Mouse (Mus musculus) frontal cortex, postnatal 25 days (tissue): Measurements from ENCODE around the gene Galnt18.

Experiments
- DNase-seq, 2 experiments: peaks; one replicate each; pipeline ENCODE4 v3.0.0; 2022; ENCODE audit warnings: low spot score in 2 of 2

Gene Galnt18

DNA sequence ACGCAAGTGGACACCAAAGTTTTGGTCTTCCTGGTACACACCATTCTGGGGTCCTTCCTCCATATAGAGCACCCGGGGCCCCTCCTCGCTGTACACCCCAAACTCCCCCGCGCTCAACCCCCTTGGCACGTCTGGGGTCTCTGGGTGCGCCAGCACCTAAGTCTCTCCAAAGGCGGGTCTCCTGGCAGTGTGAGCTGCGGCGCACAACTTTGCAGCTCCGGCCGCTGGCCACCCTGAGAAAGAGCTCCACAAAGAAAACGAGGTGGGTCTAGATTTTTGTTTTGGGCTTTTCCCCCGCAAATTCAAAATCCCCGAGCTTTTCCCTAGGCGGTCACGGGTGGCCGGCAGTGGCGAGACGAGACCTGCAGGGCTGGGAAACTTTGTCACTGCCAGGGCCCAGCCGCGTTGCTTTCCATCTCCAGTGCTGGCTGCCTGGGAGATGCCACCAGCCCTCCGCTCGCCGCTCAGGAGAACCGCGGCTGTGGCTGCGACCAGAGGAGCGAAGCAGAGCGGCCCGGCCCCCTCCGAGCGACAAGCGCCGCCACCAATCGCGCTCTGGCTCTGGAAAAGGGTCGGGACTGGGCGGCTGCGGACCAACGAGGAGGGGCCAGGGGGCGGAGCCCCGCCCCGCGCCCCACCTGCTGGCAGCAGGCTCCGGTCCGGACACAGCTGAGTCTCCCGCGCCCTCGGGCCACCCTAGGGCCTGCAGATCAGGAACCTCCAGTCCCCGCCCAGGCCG is at the start of gene Galnt18:
TSS of gene Galnt18 (minus strand) at position 474 of the 739 bp plus-strand sequence.
- peak; percentile 81 to 90 for DNase-seq

DNA sequence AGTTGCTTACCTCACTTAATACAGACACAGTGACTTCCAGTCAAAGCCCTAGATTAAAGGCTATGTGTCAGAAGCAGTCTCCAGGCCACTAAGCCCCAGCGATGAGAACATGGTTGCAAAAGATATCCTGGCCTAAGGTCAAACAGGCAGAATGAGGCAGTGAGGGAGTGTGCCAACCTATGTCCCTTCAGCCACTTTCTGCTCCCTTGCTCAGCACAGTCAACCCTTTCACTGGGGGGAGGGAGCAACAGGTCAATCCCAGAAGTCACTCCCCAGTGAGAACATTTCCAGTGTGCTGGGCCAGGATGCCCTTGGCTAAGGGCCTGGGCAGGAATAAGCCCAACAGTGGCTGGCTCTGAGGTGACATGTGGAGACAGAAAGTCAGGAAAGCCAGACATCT is 47.6 kb upstream of the Galnt18 start:
- DNase-seq = no peak

DNA sequence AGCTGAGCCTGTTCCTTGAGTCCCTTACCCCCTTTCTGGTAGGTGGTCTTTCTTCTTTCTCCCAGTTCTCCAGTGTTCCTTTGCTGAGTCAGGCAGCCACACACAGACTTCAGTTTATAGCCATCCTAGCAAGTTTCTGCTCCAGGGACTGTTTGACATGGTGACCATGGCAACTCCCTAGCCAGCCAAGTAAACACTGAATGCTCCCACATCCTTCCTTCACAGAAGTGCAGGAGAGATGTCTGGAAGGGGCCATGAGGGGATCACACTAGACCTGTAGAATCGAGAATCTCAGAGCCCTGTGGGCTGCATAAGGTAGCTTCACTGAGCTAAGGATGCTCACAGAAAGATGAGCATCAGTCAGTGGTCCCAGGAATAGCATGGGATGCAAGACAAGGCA is 33.3 kb upstream of the Galnt18 start:
- no peak for DNase-seq

DNA sequence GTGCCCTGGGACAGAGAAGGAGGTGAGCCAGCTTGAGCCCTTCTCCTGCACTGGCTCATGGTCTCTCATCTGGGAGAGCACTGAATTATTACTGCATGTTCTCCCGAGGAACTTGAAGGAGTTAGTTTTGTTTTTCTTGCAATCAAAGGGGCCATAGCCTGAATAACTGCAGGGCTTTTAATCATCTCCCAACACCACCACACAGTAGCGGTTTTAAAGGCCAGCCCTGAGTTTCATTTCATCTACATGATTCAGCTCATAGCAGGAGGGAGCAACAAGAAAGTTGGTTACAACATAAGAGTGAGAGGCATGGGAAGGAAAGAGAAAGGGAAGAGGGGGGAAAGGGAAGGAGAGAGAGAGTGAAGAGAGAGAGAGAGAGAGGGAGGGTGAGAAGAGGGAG is 31.3 kb upstream of the Galnt18 start:
- DNase-seq = no peak

DNA sequence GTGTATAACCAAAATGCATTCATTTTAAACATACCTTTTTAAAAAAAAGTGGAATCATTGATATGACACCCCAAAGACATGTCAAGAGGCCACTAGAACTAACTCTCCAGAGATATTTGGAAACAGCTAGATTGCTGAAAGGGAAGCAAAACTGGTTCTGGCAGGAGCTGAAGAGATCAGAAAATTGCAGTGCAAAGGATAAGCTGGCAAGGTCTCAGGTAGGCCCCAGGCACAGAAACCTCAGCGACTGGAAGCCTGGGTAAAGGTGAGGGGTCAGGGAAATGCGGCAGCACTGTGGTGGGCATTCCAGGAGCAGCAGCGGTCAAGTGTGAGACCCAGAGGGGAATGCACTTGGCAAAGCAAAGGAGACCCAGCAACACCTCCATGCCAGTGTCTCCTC is 30.0 kb upstream of the Galnt18 start:
- no peak for DNase-seq

DNA sequence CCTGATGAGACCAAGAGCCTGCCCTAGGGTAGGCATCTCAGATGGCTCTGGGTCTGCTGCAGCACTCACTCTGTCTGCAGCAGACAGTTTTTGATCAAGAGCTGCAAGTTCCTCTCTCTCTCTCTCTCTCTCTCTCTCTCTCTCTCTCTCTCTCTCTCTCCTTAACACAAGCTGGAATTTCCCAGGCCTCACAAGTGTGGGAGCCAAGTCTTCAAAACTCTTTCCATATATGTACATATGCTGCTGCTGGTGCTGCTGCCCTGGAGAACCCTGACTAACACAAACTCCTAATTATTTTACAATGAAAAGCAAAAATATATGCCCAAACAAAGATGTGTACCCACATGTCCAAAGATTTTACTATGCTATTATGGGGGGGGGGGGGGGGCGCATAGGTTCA is 26.3 kb upstream of the Galnt18 start:
- DNase-seq = no peak

DNA sequence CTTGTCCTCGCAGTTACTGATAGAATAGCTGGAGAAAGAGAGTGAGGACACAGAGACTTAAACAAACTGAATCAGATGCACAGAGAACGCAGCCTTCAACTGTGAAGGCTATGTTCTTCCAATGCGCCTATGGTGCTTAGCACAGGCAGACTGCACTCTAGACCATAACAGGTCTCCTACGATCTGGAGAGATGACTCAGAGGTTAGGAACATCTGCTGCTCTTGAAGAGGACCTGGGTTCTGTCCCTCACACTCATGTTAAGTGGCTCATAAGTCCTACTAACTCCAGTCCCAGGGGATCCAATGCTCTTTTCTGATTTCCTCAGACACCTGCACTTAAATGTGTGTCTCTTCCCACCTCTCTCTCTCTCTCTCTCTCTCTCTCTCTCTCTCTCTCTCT is 24.9 kb upstream of the Galnt18 start:
- no peak for DNase-seq

DNA sequence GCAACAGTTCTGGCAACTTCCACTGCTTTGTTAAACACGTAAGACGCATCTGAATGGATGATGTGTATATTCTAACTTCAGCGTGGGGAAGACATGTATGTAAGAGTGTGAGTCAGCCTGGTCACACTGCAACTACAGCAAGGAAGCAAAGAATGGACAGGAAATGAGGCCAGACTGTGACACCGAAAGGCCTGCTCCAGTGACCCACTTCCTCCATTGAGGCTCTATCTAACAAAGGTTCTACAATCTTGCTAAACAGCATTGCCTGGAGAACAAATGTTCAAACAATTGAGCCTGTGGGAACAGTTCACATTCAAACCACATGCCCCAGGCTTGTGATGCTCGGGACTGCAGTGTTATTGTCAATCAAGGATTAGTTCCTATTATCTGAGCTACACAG is 21.0 kb upstream of the Galnt18 start:
- DNase-seq = no peak

DNA sequence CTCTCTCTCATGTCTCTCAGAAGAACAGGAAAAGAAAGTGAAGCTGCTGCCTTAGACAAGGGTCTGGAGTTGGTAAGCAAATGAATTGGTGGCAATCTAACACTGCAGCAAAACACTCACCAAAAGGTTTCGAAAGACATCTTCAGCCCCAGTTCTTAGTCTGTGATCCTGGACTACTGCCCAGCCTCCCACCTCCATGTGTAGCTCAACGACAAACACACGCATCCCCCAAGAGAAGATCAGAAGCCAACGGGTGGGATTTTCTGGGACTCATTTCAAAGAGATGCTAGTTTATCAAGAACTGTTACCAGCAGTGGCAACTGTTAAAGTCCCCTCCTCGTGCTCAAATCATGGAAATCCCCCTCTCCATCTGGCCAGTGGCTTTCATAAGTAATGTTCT is 20.3 kb upstream of the Galnt18 start:
- no peak for DNase-seq

DNA sequence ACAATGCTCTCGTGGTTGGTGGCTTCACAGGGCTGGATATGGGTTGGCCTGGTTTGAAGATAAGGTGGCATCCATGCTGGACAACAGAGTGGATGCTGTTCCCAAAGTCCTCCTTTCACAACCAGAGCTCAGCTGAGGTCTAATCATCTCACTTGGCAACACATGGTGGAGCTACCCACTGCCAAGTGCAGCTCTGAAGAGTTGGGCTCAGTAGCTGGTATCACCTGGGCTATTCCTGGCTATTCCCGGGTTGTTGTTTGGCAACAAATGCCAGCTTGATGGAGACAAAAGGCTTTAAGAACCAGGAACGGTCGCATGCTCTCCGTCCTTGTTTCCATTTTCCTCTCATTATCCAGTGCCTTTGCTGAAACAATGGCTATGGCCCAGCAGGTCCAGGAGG is 19.2 kb upstream of the Galnt18 start:
- no peak for DNase-seq

DNA sequence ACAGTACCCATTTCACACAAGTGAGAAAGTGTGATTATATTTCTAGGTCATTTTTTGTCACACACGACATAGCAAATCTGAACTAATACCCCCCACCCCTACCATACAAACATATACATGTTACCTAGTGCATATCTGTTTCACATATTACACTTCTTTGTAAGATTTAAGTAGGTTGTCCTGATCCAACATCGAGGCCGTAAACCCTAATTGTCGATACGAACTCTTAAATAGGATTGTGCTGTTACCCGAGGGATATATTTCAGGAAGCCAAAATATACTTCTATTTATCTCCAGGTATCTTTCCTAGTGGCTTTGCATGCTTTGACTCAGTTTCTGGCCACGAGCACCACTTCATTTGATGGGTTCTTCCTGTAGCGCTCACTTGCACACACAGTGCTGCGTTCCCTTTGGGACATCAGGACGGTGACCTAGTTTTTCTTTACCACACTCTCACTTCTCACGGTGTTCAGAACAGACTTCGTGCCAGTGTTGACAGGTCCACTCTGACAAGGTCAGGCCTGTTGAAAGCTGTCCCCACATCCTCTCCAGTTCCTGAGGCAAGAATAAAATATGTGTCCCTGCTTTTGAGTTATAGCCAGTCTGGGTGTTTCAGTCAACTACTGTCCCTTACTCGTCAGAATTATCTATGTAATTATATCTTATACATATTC is 17.7 kb upstream of the Galnt18 start:
- no peak for DNase-seq

DNA sequence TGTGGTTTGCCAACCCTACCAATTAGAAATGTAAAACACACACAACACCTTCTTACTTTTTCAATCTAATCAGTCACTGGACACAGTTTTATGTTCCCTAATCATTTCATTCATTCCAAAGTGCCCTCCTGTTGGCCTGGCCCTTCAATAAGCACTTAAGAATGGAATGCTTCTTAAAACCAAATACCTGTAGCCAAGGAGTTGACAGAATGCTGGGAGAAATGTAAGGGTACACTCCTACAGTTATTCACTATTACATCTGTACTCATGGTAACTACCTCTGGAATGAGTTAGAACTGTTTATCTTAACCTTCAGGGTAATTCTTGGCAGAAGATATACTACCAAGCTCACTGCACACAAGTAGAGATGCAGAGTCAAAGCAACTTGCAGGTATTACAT is 15.3 kb upstream of the Galnt18 start:
- DNase-seq = no peak

DNA sequence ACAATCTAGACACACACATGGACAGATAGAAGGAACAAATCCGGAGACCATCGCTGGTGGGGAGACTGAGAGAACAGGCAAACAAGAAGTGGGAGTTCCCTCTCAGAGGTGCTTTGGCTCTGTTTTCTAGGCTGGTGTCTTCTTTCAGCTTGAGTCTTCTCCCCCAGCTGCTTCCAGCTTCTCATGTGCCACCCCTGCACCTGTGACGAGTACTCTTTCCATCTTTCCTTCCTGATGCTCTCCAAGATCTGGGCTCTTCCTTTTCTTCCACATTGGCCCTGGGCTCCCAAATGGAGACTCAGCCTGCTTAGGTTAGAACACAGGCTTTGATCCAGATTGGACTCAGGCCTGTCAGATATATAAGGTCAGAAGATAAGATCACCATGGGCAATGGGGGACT is 12.4 kb upstream of the Galnt18 start:
- DNase-seq = no peak

DNA sequence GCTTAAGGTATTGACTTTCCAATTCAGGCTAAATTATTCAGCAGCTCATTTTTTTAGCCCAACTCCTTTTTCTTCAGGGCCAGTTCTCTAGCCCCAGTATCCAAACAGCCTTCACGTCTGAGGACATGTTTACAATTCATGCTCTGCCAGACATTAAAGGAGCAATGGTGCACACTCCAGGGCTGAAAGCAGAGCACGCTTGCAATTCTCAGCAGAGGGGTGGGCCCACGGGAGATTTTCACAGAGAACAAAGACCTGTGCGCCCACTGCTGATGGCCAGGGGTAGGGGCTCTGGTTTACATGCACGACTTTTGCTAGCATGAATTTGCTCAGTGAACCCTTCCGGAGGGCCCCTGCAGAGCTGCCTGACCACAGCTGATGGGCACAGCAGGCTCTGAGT is 11.6 kb upstream of the Galnt18 start:
- DNase-seq = no peak

DNA sequence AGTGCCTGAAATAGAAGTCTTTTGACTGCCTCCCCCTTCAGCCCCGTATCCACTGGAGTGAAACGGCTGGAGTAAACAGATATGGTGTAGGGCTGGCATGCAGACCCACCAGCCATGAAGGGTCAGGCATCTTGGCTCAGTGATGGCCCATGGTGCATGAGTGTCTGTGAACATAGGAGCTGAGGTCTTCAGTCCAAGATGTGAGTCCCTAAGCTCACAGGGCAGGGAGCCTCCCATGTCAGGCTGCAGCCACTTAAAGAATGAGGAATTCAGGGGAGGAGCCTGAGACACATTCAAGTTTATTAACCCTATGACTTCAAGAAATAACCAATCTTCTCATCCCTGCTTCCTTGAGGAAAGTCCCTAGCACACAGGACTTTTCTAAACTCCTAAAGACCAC is 8.1 kb upstream of the Galnt18 start:
- no peak for DNase-seq

DNA sequence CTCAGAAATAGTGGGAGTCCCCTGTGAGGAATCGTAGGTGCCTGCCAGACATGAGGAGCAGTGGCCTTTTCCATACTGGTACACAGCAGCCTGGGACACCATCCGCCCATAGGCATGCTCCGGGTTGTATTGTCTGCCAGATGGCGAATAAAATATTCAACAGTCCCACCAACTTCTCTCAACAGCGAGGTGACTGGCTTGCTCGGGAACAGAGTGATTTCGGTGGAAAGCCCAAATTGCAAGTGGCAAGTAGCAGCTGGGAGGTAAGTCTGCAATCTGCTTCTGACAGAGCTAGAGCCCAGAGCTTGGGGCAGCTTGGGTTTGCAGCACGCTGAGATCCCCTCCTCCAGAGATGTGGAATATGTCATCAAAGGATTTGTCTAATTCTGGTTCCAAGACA is 5.7 kb upstream of the Galnt18 start:
- no peak for DNase-seq

DNA sequence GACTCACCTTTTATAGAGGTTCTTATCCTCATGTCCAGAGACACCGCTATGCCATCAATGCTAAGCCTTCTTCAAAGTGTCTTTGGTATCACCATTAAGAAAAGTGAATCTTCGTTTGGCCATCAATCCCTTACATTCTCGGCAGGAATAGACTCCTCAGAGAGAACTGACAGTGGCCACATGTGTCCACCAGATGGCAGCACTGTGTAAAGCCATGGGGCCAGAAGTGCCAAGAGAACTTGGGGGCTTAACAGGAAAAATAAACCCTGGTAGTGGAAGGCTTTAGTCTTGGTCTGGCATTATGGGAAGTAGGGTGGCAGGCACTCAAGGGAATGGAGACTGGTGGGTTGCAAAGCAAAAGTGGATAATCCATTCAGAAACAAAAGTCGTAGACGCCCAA is 2.3 kb upstream of the Galnt18 start:
- DNase-seq = peak; percentile 69 to 74

DNA sequence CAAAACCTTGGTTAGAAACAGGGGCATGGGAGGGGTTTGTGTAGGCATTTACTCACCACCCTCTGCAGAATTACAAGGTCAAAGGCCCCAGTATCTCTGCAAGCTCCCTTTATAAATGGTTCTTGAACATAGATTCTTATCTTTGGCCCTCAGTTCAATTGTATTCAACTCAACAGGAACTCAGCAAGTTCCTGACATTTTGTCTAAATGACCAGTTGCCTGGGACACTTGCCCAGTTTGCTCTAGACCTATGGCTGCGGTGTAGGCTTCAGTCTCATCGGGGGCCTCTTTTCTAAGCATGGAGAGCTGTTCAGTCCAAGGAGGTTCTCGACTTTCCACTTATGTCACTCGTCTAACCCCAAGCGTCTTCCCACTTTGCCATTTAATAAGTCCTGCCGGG is 1.5 kb upstream of the Galnt18 start:
- no peak for DNase-seq

DNA sequence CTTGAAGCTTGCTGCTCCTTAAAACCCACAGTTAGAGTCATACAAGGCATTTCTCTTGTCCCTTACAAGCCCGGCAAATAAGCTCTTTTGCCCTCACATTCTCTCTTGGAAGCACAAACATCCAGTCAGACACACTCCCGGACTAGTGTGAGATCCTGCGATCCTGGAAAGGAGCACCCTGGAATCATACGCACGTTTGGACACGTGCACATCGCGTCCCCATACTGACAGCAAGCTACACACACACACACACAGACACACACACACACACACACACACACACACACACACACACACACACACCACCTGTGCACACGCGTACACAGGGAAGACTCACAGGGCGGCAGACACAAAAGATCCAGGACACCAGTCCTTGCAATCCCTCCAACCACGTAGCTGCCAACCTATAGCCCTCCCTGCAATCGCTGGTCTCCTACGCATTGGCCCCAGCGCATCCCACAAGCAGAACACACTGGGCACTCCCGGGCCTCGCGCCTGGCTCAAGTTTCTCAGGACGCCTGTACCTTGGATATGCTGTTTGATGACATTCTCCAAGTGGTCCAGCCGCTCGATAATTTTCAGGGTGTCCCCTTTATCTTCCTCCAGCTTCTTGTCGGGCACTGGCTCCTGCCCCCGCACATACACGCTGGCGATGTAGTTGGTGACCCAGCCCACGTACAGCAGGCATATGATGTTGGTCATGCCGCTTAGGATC is 831 bp downstream of the Galnt18 start:
- DNase-seq = peak in 1 of 2 experiments; percentile 21

DNA sequence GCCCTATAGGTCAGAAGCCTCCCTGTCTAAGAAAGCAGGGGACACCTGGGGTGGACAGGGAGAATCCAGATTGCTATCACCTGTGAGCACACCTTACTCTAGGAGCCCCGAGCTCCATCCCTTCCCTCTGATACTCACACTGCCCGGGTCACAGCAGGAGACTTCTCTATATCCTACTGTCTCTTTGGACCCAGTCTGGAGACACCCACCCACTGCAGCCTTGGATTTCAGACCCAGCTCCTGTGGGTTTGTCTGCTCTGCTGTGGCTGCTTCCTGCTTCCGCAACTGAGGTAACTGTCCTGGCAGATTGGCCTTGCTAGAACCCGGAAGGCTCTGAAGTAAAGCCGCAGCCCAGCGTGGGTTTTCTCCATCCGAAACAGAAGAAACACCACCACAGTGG is 1.6 kb downstream of the Galnt18 start:
- no peak for DNase-seq

DNA sequence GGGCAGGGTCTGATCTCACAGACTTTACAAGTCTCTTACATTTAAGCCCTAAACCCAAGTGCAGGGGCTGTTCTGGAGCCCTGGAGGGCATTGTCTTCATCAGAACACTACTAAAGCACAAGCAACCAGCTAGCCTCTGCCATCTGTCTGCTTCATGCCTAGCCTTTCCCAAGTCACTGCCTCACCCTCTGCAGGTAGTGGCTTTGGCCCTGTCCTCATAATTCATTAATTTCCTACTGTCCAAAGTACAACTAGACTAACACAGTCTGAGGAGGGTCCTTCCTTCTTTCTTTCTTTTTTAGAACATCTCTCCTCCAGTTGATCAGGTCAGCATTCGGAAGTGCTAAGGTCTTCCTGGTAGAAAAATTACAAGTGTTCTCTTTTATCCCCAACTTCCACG is 2.6 kb downstream of the Galnt18 start:
- no peak for DNase-seq

DNA sequence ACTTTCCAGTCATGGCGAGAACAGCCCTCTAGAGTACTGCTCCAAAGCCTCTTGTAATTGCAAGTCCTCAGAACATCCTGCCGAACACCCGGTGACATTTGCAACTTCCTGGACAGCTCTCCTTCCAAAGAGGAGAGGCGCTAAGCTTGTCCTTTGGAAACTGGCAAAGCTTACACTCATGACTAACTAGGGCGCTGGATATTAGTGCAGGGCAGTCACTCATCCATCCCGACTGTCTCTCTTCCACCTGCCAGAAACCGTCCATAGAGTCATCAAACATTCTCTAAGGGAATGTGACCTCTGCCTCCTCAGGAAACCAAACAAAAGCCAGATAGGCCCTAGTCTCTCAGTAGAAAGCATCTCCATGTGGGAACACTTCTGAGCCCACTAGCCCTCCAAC is 3.6 kb downstream of the Galnt18 start:
- no peak for DNase-seq

DNA sequence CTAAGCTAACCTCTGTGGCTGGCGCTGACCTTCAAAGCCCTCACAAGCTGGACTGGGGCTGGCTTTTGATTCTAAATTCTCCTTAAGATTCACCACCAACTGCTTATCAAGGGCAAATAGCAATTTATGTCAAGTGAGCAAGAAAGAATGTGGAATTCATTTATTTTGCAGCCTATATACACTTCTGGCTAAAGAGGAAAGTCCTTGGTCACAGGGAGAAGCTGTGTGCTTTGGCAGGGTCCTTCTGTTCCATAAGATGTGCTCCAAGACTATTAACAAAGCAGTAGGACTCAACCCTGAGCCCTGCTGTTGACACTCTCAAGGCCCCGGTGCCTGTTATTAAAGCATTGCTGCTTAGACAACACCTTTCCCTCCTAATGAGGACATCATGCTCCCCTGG is 7.4 kb downstream of the Galnt18 start:
- no peak for DNase-seq
